Mouse (Mus musculus) hindbrain, postnatal 0 days (tissue): ENCODE data around the gene Gnl1. TPM values are rescaled to one million over a fixed set of nuclear protein-coding genes. Genes with fewer than 3 reads are reported as not detected.
A peak's percentile ranks its signal among the peaks of the same experiment; 100 is the strongest.

Source experiments
- ATAC-seq: fragments of 200-750 bp; cut with Nextera tagmentation; 2 replicates; pipeline ENCODE4 v1.8.0; 2017; ENCODE audit warnings: mild to moderate bottlenecking, moderate TSS enrichment, moderate library complexity
- DNase-seq: peaks from one replicate; pipeline ENCODE4 v3.0.0-alpha.2; 2015; ENCODE audit warnings: low spot score
- H3K27ac ChIP-seq: fragments of 300-500 bp; sonication (generic); 2 replicates; pipeline ENCODE4 v1.5.1; 2014; ENCODE audit warnings: mild to moderate bottlenecking
- H3K27me3 ChIP-seq: fragments of 300-500 bp; sonication (generic); 2 replicates; pipeline ENCODE4 v1.6.1; 2014; ENCODE audit warnings: low read length, mixed read lengths; ENCODE audit not compliant: insufficient read depth
- H3K36me3 ChIP-seq: fragments of 300-500 bp; sonication (generic); 2 replicates; pipeline ENCODE4 v1.6.1; 2014; ENCODE audit warnings: low read length, mixed read lengths; ENCODE audit not compliant: insufficient read depth
- H3K4me1 ChIP-seq: fragments of 300-500 bp; sonication (generic); 2 replicates; pipeline ENCODE4 v1.6.1; 2014; ENCODE audit warnings: antibody characterized with exemption, low read length, mixed read lengths; ENCODE audit not compliant: insufficient read depth
- H3K4me2 ChIP-seq: fragments of 300-500 bp; sonication (generic); 2 replicates; pipeline ENCODE4 v1.6.1; 2014; ENCODE audit warnings: low read depth, mild to moderate bottlenecking, low read length, moderate library complexity, mixed read lengths
- H3K4me3 ChIP-seq: fragments of 300-500 bp; sonication (generic); 2 replicates; pipeline ENCODE4 v1.5.1; 2014; ENCODE audit warnings: low read length
- H3K9ac ChIP-seq: fragments of 300-500 bp; sonication (generic); replicated peaks from 2 replicates; pipeline ENCODE4 v1.6.1; 2014; ENCODE audit warnings: mild to moderate bottlenecking, low read length, moderate library complexity, mixed read lengths
- H3K9me3 ChIP-seq: fragments of 300-500 bp; sonication (generic); 2 replicates; pipeline ENCODE4 v1.6.1; 2016; ENCODE audit warnings: low read length, mixed read lengths
- CTCF ChIP-seq: IDR thresholded peaks from 2 replicates; pipeline ENCODE4 v1.5.1; 2016; ENCODE audit warnings: antibody characterized with exemption, control low read depth, low read depth
- WGBS: fragments of 180-500 bp; shearing (Covaris S2); extraction: QIAGEN DNeasy Blood & Tissue Kit; methylation state at CpG from one replicate; pipeline ENCODE4 v1.1.7; 2014; 5-methylcytosine and 5-hydroxymethylcytosine counted together
- polyA plus RNA-seq: library from polyadenylated mRNA; unstranded; fragments of >200 nt; fragmentation: Nextera tagmentation; extraction: Ambion mirVana; gene quantifications from 2 replicates; pipeline ENCODE4 v1.2.1, GENCODE M21; 2015
- total RNA-seq: library from RNA; depleted of rRNA; stranded (reverse); fragments of >200 nt; gene quantifications from 2 replicates; pipeline ENCODE4 v1.2.3, GENCODE M21; 2014

The Gnl1 gene
- total and polyA plus RNA-seq, 2 experiments from 2014 or later = 76.2 to 106 TPM

DNA sequence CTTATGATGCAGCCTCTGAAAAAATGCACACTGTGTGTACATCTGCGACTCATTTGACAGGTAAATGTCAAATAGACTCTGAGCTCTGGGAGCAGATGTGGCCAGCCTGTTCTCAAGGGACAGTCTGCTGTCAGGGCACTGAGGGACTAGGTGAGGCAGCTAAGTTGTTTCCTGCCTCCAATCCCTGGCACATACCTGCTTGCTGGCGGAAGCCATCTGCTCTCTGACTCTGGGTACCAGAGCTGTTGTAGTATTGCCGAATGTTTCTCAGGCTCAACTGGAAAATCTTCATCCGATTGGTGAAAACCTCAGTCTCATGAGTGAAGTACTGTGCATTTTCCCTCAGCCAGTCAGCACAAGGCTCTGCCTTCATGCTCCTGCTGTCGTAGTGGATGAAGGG lies 37.4 kb downstream of the Gnl1 start:
- H3K36me3 ChIP-seq = peaks cover 4% of the 10 kb centered on the region; the same call in 1 of the 2 replicates
- DNase-seq (no peak), ATAC-seq (no peak)
- no peak overlapping the region for H3K9ac ChIP-seq
- no peak overlapping the region for H3K4me2 ChIP-seq
- H3K9me3 ChIP-seq = no peaks in the 10 kb centered on the region
- no peak overlapping the region for H3K27ac ChIP-seq
- H3K27me3 ChIP-seq = no peaks in the 10 kb centered on the region
- H3K4me3 ChIP-seq = no peak overlapping the region
- TF ChIP-seq CTCF = no peak
- 93% methylated on average over 5 of the region's 5 CpGs for WGBS
- H3K4me1 ChIP-seq = no peaks in the 10 kb centered on the region

GRCm38 (mm10) chr17:36018979-36019378 lies 39.3 kb downstream of the Gnl1 start:
- H3K27me3 ChIP-seq = no peaks in the 10 kb centered on the region
- no peak for TF ChIP-seq CTCF
- ATAC-seq = no peak
- WGBS = 67% methylated on average over 2 of the region's 2 CpGs
- H3K4me1 ChIP-seq = no peaks in the 10 kb centered on the region
- no peak overlapping the region for H3K4me3 ChIP-seq
- H3K9ac ChIP-seq = no peak overlapping the region
- peaks cover 4% of the 10 kb centered on the region; the same call in 1 of the 2 replicates for H3K36me3 ChIP-seq
- no peaks in the 10 kb centered on the region for H3K9me3 ChIP-seq
- no peak for DNase-seq
- no peak overlapping the region for H3K4me2 ChIP-seq
- no peak overlapping the region for H3K27ac ChIP-seq

DNA sequence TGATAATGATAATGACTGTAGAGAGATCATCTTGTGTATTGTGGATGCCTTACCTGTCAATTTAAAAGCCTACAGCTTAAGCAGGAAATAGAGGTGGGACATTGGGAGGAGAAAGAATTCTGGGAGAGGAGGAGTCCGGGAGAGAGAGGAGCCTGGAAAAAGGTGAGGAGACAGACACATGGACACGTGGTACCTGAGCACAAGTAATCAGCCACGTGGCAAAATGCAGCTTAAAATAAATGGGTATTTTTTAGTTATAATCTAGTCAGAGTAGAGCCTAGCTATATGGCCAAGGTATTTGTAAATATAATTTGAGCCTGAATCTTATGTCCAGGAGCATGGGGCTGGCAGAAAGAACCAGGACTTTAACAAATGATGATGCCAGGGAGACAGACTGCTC lies 39.9 kb downstream of the Gnl1 start:
- H3K27ac ChIP-seq = no peak overlapping the region
- WGBS = 69% methylated on average over 3 of the region's 3 CpGs
- TF ChIP-seq CTCF = no peak
- 0 out of 2 replicates have a peak overlapping the region, but pooled peaks have one; percentile 18 for H3K4me2 ChIP-seq
- no peak overlapping the region for H3K4me3 ChIP-seq
- H3K27me3 ChIP-seq = no peaks in the 10 kb centered on the region
- ATAC-seq (no peak), DNase-seq (no peak)
- H3K4me1 ChIP-seq = no peaks in the 10 kb centered on the region
- H3K36me3 ChIP-seq = peaks cover 1% of the 10 kb centered on the region; the same call in 1 of the 2 replicates
- no peak overlapping the region for H3K9ac ChIP-seq
- H3K9me3 ChIP-seq = no peaks in the 10 kb centered on the region

- ATAC-seq = peak; percentile 65; the same call in 1 of the 2 replicates
- DNase-seq = peak; percentile 49
- 43% methylated on average over 15 of the region's 15 CpGs for WGBS
- TF ChIP-seq CTCF = peak; percentile 33; the same call in 1 of the 2 replicates
- Histone ChIP-seq H3K4me1 (no peaks in the 10 kb centered on the region), H3K27ac (0 out of 2 replicates have a peak within 1 kb of the TSS, but pooled peaks have one; percentile 36), H3K27me3 (no peaks in the 10 kb centered on the region), H3K9me3 (no peaks in the 10 kb centered on the region), H3K4me2 (0 out of 2 replicates have a peak within 1 kb of the TSS, but pooled peaks have one; percentile 23), H3K36me3 (no peaks in the 10 kb centered on the region), H3K9ac (no peak within 1 kb of the TSS), H3K4me3 (no peak within 1 kb of the TSS)
Observed at GRCm38 (mm10) chr17:36020191-36021073, 40.8 kb downstream of the Gnl1 start, which contains the start of gene H2-T24. H2-T24 (minus strand) TSS chr17:36020560.

- Histone ChIP-seq H3K4me3 (no peak overlapping the region), H3K27ac (no peak overlapping the region), H3K36me3 (no peaks in the 10 kb centered on the region), H3K4me1 (no peaks in the 10 kb centered on the region), H3K4me2 (no peak overlapping the region), H3K9me3 (no peaks in the 10 kb centered on the region), H3K9ac (no peak overlapping the region), H3K27me3 (no peaks in the 10 kb centered on the region)
- TF ChIP-seq CTCF = no peak
- ATAC-seq = no peak
- WGBS = 93% methylated on average over 1 of the region's 1 CpGs
- no peak for DNase-seq
Observed at GRCm38 (mm10) chr17:36021309-36021708, 41.7 kb downstream of the Gnl1 start.

- Histone ChIP-seq H3K27me3 (no peaks in the 10 kb centered on the region), H3K4me3 (no peak overlapping the region), H3K27ac (no peak overlapping the region), H3K4me2 (no peak overlapping the region), H3K9me3 (no peaks in the 10 kb centered on the region), H3K36me3 (no peaks in the 10 kb centered on the region), H3K9ac (no peak overlapping the region), H3K4me1 (no peaks in the 10 kb centered on the region)
- no peak for TF ChIP-seq CTCF
- ATAC-seq = no peak
- 95% methylated on average over 9 of the region's 9 CpGs for WGBS
- no peak for DNase-seq
Observed at GRCm38 (mm10) chr17:36022098-36022497, 42.4 kb downstream of the Gnl1 start.

DNA sequence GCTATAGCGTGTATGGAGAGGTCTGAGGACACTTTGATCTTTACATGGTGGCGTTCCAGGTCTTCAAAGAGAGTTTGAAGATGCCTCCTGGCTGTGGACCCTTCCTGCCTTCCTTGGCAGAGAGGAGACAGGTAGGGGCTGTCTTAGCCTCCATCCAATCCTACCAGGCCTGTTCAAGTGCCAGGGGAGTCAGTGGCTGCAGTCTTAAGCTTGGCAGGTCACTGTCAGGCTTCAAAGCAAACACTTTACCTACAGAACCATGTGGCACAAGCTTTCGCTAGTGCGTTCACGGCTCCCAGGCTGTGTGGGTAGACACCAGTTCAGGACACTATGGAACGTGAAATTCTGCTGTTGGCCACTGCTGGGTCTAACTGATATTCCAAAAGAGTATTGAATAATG lies 43.3 kb downstream of the Gnl1 start:
- no peak overlapping the region for H3K27ac ChIP-seq
- no peaks in the 10 kb centered on the region for H3K4me1 ChIP-seq
- no peaks in the 10 kb centered on the region for H3K27me3 ChIP-seq
- H3K4me3 ChIP-seq = no peak overlapping the region
- H3K4me2 ChIP-seq = no peak overlapping the region
- H3K9ac ChIP-seq = no peak overlapping the region
- no peak for ATAC-seq
- no peak for DNase-seq
- TF ChIP-seq CTCF = no peak
- H3K36me3 ChIP-seq = no peaks in the 10 kb centered on the region
- no peaks in the 10 kb centered on the region for H3K9me3 ChIP-seq
- 90% methylated on average over 6 of the region's 6 CpGs for WGBS
